Mouse (Mus musculus): ENCODE results near the gene Filip1. TPM values are rescaled to one million over a fixed set of nuclear protein-coding genes. Genes with fewer than 3 reads are reported as not detected.
"Not testable (repeated sequence)": the region's sequence is repeated elsewhere in the genome, so short reads cannot be mapped to it uniquely, and the experiment has no call there.

Filip1 gene
- total RNA-seq (2021), result 10 to 100 TPM; 66.6 to 80.8 TPM
- long read RNA-seq, experiment 1, partial matches to known transcripts, result 12 of 16 reads
- long read RNA-seq, experiment 1, other reads (novel, unspliced or antisense), result 3 of 16 reads
- long read RNA-seq, experiment 2, partial matches to known transcripts, result 4 of 5 reads
- long read RNA-seq, experiment 2, other reads (novel, unspliced or antisense), result 1 of 5 reads

DNA sequence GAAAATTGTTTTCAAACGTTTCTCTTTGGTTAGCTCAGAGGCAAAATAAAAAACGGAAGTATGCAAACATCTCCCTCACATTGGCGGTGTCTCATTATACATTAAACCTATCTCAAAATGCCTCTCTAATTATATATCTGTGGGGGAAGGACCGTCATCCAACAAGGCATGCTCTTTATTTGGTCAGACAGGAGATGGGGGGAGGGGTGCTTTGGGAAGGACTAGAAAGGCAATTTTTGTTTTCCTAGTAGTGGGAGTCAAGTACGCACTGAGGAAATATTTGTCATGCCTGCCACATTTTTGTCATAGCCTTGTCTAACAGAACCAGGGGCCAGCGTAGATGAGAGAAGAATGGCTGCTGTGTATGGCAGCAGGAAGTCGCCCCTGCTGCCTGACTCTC lies at the start of gene Filip1:
Gene Filip1, minus strand, starts transcription at position 101 of the 400 bp plus-strand sequence.
- no peak for DNase-seq

DNA sequence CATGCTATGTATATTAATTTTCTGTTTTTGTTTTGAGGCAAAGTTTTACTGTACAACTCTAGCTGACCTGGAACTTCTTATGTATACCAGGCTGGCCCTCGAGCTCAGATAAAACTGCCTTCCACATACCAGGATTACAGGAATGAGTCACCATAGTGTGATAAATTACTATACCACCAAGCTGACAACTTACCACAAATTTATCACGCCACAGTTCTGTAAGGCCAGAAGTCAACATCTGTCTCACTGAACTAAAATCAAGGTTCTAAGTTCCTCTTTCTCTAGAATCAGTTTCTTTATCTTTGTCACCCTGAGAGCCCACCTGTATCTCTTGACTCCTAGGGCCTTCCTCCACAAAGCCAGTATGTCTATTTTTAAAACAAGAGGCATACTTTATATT lies 45.0 kb upstream of the Filip1 start:
- no peak for DNase-seq

DNA sequence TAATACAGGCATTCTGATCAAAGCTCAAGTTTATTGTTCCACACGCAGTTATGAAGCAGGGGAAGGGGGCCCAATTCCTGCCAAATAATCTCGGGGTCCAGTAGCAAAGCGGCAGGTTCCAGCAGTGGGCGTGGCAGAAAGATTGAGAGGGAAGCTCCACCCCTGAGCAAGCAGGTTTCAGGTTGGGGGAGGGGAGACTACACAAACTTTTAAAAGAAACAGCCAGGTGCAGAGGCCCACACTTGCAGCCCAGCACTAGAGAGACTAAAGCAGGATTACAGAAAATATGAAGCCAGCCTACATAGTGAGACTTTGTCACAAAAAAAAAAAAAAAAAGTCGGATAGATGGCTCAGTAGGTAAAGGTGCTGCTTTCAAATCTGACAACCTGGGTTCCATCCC lies 40.3 kb upstream of the Filip1 start:
- no peak for DNase-seq

DNA sequence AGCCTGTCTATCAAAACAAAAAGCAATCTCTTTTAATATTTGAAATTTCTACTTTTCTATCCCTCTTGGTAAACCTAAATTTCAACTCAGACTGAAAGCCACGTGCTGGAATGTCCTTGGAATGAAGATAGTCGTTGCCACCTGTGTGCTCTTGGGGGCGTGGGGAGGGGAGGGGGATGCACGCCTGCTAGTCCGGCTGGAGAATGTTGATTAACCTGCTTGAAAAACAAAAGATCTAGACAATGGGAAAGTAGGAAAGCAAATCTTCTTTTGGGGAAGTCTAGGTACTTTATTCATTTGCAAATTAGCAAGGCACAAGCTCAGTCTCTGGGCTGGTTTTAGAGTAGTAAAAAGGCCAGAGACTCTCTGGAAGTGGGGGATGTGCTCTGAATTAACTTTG lies 36.6 kb upstream of the Filip1 start:
- DNase-seq, result not testable (repeated sequence)

DNA sequence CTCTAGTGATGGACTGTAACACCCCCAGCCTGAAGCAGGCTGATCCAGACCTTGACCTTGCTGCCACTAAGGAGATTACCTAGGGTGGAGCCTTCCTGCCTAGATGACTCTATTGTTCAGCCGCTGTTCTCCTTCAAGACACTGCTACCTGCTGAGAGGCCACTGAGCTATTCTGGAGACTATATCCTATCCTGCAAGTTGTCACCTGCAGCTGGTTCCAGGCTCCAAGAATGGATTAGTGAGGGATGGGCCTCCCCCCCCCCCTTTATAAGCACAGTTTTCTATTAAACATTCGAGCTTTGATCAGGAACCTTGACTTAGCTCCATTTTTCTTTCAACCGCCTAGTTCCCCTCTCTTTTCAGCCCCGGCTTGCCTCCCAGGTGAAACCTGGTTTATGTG lies 31.6 kb upstream of the Filip1 start:
- DNase-seq, result not testable (repeated sequence)

DNA sequence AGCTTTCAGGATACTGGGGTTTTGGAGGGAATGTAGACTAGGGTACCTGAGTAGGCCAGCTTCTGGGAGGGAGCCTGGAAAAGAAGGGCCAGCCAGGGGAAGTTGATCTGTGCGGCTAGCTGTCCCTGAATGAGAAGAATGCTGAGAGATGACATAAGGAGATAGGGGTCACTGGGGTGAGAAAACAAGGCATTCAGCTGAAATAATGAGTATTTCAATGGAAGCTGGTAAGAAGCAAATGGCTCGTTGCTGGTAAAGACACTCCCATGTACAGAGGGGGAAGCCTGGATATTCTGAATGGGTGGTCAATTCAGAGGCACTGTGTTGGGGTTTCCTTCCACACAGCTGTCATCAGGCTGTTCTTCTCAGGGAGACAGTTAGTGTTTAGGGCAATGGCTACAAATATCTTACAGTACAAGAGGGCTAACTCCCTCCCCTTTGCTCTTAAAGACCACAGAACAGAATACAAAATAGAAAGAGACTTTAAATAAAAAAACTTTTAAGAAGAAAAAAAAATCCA lies 26.7 kb upstream of the Filip1 start:
- DNase-seq, result no peak

DNA sequence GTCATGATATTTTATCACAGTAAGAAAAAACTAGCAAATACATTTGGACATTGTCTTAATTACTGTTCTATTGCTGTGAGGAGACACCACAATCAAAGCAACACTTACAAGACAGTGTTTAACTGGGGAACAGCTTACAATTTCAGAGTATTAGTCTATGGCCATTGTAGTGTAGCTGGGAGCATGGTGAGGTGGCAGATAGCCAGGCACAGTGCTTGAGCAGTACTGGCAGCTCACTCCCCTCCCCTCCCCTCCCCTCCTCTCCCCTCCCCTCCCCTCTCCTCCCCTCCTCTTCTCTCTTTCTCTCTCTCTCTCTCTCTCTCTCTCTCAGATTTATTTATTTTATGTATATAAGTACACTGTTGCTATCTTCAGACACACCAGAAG lies 25.3 kb upstream of the Filip1 start:
- no peak for DNase-seq

DNA sequence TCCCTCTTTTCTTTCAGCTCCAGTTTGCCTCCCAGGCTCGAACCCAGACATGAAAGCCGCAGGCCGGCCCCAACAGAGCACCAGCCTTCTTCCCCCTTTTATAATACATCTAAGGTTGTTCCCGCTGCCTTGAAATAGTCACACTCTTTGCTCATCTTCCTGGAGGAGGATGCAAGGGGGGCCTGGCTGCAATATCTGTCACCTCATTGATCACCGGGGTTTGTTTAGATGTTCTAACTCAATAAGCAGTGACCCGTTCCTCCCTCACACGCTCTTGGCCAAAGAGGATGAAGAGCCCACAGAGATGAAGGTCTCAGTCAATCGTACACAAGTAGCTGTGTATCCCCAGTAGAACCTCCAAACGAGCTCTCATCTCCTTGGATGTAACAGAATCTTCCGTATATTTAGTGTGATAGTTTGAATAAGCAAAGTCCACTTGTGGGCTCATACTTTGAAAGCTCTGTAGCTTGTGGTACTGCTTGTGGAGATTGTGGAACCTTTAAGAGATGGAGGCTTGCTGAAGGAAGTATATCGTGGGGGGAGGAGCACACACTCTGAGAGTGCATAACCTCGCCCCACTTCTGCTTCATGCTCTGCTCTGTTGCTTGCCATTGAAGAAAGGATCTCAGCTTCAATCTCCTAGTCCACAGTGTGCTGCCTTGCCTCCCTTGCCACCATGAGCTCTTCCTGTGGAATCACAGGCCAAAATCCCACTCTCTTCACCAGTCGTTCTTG lies 24.8 kb upstream of the Filip1 start:
- DNase-seq, result no peak

DNA sequence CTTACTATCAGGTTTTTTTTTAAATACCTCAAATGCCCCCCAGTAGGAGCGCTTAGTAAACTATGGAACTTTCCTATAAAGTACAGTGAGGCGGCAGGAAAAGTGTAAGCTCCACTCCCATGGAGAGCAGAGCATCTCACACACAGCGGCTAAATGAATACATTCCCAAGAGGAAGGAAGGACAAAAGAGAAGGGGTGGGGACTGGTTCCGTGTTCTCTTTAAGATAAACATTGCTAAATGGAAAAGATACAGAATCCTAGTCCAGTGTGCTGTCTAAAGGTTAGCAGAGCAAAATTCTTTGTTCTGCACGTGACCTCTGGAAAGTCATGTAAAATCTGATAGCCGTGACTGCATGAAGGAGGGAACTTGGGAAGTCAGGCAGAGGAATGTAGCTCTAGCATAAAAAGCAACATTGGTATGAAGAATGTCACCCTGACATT lies 13.9 kb upstream of the Filip1 start:
- DNase-seq, result no peak

DNA sequence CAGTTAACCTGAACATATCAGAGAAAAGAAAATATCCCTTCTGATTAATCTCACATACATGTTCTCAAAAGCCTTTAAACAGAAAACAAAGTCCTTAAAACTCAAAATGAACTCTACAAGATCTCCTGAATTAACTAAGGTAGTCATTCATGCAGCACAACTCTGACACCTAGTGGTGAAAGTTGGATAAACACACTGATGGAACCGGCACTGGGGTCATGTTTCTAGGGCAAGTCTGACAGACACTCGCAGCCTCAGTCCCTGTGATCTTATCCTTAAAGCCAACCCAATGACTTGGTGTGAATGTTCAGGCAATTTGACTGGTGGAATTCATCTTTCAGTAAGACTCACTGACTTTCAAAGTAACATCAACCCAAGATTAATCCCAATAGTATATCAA lies 13.4 kb upstream of the Filip1 start:
- peak; percentile 53 to 71 for DNase-seq

DNA sequence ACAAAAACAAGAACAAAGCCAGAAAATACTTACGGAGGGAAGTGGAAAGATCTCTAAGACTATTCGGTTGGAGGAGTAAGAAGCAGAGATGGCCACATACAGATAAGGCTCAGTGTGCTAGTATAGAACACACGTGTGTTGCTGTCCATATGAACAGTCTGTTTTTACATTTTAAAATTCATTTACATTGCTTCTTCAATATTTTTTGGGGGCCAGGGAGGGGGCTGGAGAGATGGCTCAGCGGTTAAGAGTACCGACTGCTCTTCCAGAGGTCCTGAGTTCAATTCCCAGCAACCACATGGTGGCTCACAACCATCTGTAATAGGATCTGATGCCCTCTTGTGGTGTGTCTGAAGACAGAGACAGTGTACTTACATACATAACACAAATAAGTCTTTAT lies 12.7 kb upstream of the Filip1 start:
- not testable (repeated sequence) for DNase-seq

DNA sequence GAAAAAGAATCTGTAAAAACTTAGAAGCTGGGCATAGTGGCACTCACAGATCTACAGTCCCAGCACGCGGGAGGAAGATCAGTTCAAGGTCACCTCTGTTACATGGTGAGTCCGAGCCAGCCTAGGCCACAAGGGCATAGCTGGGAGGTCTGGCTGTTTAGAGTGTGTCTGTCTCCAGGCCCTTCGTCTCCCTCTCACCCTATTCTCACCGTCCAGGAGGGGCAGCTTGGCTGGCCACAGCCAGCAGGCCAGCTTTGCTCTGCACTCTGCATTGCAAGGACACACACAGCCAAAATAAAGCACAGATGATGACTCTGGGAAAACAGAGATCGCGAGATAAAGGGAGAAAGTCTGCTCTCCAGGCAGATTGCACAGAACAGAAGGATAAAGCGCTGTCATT lies 10.2 kb upstream of the Filip1 start:
- peak; percentile 56 to 59 for DNase-seq

DNA sequence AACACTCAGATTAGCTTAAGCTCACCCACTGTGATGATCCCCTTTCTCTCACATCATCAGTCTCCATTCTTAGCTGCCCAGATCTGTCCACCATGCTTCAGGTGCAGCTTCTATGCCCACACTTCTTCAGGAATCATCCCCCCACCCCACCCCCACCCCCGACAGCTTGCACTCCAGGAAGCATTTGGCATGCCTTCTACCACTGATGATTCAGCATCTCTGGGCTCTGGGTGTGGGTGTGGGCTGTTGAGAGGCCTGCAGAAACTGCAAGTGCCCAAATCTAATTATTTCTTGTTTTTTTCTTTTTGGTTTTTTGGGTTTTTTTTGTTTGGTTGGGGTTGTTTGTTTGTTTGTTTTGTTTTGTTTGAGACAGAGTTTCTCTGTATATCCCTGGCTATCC lies 9.0 kb upstream of the Filip1 start:
- DNase-seq, result peak in 1 of 2 experiments; percentile 25

DNA sequence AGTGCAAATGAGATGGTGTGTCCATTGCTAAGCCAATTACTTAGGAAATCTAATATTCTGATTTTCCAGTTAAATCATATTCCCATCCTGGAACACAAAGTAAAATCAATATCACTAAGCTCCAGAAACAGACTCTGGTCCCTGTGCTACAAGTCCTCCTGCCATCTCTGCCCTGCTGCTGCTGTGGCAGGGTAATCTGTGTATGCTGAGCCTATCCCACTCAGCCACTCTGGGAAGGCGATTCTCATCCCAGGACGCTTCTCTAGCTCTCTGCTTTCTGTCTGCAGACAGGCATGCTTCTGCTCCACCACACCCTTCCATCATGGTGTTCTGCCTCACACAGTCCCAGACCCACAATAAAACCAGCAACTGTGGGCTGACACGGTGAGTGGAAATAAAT lies 7.8 kb upstream of the Filip1 start:
- no peak for DNase-seq

DNA sequence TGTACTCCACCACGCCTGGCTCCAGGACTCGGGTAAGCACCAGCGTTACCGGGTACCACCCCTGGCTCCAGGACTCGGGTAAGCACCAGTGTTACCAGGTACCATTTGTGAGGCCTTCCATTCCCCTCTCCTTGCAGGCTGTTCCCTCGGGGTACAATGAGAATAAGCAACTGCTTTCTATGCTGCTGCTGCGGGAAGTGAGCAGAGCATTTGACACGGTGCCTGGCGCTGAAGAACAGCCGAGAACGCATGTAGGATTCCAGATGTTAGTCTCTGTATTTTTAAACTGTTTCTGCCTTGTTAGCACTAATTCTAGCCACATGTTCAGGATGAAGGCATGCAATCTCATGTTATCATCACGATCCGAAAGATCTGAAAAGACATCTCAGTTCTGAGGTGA lies 635 bp downstream of the Filip1 start:
- no peak for DNase-seq

DNA sequence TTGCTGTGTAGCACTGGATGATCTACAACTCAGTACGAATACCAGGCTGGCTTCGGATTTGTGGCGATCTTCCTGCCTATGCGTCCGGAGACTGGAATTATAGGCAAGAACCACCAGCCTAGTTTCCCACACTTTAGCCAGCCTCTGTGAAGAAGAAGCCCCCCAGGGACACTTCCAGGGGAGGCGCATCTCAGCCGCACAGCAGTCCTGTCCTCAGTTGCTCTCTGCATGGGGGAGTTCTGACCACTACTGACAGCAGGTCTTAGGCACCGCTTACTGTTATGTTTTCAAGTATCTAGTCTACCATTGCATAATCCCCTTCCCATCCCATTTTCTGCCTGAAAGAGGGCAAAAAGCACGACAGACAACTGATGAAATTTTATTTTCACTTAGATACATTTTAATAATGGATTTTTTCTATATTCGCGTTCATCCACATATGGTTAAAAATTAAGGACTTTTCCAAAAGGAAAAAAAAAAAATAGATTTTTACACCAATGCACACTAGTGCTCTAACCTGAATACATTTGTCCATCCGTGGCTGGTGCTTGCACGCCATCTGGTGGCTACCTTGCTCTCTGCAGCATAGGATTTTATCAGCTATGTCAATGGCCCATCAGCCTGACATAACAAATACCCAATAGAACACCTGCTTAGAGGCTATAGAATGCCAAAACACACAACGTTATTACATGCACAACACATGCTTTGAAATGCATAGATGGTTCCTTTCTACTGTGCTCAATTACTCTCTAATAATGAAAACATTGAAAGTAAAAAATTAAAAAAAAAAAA lies 10.1 kb downstream of the Filip1 start:
- DNase-seq, result peak; percentile 86 to 87

DNA sequence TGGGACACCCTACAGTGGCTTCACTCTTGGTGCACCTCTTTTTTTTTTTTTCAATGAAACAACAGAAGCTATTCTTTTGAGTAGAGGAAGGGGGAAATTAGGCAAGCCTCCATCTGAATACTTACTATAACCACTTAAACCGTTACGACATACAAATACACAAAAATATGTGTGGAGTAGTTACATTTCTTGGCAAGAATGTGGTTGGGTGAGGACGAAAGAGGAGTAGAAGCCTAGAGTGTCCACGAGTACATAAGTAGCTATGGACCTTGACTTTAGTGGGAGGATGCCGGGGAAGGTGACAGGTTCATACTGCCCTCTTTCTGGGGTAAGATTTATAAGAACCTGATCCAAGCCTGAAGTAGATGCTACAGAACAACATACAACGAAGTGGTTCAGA lies 15.4 kb downstream of the Filip1 start:
- DNase-seq, result no peak

DNA sequence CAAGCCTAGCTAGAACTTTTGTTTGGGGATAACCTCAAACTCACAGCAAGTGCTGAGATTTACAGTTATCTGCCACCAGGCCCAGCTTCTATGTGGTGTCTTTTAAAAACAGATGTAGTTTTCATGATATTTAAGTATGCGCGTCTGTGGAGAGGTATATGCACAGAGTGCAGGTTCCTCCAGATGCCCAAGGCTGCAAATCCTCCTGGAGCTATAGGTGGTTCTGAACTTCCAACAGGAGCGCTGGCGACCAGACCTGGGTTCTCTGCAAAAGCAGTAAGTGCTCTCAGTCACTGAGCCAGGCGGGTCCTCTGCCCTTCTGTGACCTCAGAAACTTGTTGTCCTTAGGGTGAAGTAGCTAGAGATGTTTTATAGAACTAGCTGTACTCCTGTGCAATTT lies 18.4 kb downstream of the Filip1 start:
- no peak for DNase-seq

DNA sequence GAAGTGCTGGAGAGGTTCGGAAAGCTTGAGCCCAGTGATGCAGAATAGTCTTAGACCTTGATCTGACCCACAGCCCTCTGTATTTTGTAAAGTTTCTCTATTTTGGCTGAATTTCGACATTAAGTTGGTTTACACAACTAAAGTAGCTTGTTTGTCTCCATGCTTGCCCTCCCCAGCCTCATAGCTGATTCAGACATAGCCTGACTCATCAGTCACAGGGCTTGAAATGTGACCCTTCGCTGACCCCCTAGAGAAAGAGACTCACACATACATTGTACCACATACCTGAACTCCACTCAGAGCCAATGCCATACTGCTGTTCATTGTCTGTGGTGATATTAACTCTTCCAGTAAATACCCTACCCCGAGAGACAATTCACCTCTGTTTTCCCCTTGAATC lies 19.6 kb downstream of the Filip1 start:
- peak in 1 of 2 experiments; percentile 61 for DNase-seq

DNA sequence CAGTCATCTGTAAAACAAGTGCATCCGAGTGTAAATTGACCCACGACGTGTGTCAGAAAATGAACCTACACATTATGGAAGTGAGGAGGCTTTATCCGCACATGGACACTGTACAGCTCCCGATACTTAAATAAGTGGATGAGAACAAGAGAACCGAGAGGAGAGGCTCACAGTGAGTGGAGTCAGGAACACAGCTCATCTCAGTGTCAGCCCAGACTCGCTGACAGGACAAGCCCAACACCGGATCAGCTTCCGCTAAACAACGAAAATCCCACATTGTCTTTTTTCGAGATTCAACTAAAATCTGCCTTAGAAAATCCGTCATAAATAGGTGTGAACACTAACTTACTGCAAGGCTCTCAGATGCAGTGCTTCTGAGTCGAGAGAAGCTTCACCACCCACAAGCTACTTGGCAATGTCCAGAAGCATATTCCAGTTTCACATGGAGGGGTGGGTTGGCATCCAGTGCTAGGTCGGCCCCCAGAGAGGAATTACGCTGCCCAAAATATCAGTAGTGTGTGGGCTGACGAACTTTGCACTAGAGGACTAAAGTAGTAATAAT lies 22.1 kb downstream of the Filip1 start:
- DNase-seq, result no peak

DNA sequence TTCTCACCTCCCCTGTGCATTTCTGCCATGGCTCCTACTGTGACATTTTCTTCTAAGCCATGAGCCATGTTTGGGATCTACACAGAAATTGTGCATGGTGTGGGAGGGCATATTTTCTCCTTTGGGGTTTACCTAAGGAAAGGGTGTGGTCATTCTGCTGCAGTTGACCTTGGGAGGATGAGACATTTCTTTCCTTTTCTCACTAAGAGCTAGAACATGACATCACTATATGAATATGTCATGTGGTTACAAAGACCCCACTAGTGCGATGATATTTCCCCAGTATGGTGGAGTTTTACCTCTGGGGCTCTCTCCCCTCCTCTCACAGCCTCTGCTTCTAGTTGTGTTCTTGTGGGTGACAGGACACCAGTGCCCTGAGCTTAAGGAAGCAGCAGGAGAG lies 22.9 kb downstream of the Filip1 start:
- no peak for DNase-seq

DNA sequence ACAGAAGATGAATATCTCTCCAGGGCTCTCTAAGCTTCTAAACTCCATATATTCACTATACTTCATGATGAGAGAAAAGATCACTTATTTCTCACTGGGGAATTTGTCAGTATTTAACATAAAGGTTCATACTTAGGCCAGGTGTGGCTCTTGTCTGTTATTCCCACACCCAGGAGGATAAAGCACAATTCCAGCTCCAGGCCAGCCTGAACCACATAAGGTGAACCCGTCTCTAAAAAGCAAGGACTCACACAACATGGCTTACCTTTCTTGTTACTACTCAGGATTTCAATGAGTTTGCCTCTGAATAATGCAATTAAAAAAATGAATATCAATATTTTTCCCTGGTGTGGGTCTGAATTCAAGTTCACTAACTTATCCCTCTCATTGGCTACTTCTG lies 23.6 kb downstream of the Filip1 start:
- DNase-seq, result no peak

DNA sequence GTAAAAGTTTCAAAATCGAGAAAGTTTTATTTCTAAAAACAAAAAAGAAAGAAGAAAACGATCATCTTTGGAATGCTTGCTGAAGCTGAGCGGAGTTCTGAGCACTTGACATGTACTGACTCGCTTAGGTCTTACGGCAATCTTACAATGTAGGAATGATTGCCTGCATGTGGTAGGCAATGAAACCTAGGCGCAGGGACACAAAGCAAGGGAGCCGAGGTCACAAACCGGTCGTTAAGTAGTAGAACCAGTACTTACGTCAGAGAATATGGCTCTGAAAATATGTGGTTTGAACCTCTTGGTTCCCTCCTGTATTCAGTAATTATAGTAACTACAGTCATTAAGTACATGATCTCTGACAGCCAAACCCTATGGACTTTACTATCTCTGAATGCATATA lies 29.4 kb downstream of the Filip1 start:
- no peak for DNase-seq

All from adrenal gland, postnatal 36 days (tissue).